Mouse (Mus musculus) telencephalon, adult 2 months (tissue): Measurements from ENCODE around the gene Ino80b.

Experiments used
- DNase-seq: peaks from one replicate; pipeline ENCODE4 v3.0.0-alpha.2; 2011; ENCODE audit warnings: low read depth, low spot score

Ino80b gene

GRCm38 (mm10) chr6:83086121-83087035, 38.9 kb downstream of the Ino80b start, which contains the start of gene Lbx2:
Lbx2 (plus strand) TSS chr6:83086367.
- no peak for DNase-seq

DNA sequence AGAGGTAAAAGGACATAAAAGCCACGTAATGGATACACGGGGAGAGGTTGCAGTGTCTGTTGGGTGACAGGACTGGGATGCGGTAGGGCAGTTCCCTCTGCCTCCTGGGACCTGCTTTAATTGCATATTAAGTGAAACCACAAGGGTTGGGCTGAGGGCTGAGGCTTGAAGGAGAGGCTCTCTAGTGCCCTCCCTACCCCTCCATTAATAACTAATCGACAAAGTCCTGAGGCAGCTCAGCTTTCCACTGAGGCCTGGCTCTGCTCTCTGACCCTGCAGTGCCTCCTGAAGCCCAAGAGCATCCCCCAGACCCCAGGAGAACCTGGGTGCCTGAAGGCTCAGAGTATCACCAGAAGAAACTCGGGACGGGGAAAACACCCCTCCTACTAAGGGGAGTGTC, 40.8 kb downstream of the Ino80b start:
- DNase-seq, result no peak

- no peak for DNase-seq
Measured at GRCm38 (mm10) chr6:83083497-83083896, 41.7 kb downstream of the Ino80b start.

- no peak for DNase-seq
Measured at GRCm38 (mm10) chr6:83080210-83080609, 45.0 kb downstream of the Ino80b start.

DNA sequence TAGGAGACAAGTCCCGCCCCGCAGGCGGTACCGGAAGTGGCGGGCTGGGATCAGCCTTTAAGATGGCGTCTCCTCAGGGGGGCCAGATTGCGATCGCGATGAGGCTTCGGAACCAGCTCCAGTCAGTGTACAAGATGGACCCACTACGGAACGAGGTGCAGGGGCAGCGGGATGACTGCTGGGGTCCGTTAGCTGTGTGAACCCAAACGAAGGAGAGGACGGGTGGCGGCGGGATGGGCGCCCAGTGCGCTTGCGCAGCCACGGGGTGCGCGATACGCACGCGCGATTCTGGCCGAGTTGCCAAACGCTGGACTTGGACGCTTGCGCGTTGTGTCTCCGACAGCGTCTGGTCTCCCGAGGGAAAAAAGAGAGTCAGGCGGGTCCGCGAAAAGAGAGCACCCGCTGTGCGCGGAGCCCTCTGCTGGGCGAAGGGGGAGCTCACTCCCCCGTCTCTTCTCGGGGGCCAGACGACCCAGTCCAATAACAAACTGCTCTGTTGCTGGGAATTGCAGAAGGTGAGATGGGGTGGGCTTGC, 46.8 kb downstream of the Ino80b start:
- DNase-seq, result peak; percentile 94

DNA sequence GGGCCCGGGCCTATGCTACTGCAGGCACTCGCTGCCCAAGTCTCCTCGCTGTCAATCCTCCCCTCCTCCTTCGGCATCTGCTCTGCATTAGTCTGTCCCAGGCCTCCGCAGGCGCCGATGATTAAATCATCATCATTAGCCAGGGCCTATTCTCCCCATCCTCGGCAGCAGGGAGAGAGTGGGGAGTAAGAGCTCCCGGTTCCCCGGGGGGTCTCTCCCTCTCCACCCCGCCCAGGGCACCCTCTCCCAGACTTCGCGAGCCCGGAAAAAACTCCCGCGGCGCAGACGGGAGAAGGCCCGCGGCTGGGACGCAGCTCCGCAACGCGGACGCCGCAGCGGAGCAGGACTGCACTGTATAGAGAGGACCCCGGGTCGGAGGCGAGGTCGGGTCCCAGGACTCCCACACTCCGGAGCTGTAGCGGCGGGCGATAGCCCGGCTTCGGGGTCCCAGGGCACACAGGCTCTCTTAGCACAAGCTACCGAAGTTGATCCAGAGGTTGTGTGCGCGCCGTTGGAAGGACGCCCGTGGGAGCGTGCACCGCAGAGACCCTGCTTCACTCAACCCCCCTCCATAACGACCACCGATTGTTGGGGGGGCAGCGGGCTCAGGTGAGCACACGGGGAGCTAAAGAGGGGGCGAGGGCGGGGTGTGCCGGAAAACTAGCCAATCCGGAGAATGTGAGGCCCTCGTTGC, 47.5 kb downstream of the Ino80b start, which contains the start of gene Pcgf1:
TSS of gene Pcgf1 (plus strand) at position 240 of the 694 bp plus-strand sequence.
- peak; percentile 29 for DNase-seq

GRCm38 (mm10) chr6:83074979-83075378, 50.3 kb downstream of the Ino80b start:
- DNase-seq, result no peak
